Mouse (Mus musculus): ENCODE measurements around the gene Bmpr1b.
"Not testable (repeated sequence)": the region's sequence is repeated elsewhere in the genome, so short reads cannot be mapped to it uniquely, and the experiment has no call there.

Bmpr1b gene

GRCm38 (mm10) chr3:142168863-142169521 is at the start of gene Bmpr1b:
TSS of gene Bmpr1b (minus strand) at chr3:142169425.
- no peak for DNase-seq (ENCODE audit: extremely low spot score, low read depth, low spot score)

- peak; percentile 66 for DNase-seq (ENCODE audit: extremely low spot score, low read depth, low spot score)
Observed at GRCm38 (mm10) chr3:142212821-142213220, 43.6 kb upstream of the Bmpr1b start.

- DNase-seq (ENCODE audit: extremely low spot score, low read depth, low spot score), result peak; percentile 46
Observed at GRCm38 (mm10) chr3:142212186-142212585, 43.0 kb upstream of the Bmpr1b start.

- DNase-seq (ENCODE audit: extremely low spot score, low read depth, low spot score), result no peak
Observed at GRCm38 (mm10) chr3:142209981-142210380, 40.8 kb upstream of the Bmpr1b start.

GRCm38 (mm10) chr3:142209057-142209456 is 39.8 kb upstream of the Bmpr1b start:
- DNase-seq (ENCODE audit: extremely low spot score, low read depth, low spot score), result no peak

- no peak for DNase-seq (ENCODE audit: extremely low spot score, low read depth, low spot score)
Observed at GRCm38 (mm10) chr3:142207488-142207887, 38.3 kb upstream of the Bmpr1b start.

GRCm38 (mm10) chr3:142206316-142206715 is 37.1 kb upstream of the Bmpr1b start:
- DNase-seq (ENCODE audit: extremely low spot score, low read depth, low spot score), result no peak

GRCm38 (mm10) chr3:142196142-142196541 is 26.9 kb upstream of the Bmpr1b start:
- no peak for DNase-seq (ENCODE audit: extremely low spot score, low read depth, low spot score)

GRCm38 (mm10) chr3:142191627-142192026 is 22.4 kb upstream of the Bmpr1b start:
- DNase-seq (ENCODE audit: extremely low spot score, low read depth, low spot score), result not testable (repeated sequence)

GRCm38 (mm10) chr3:142186551-142186950 is 17.3 kb upstream of the Bmpr1b start:
- DNase-seq (ENCODE audit: extremely low spot score, low read depth, low spot score), result no peak

GRCm38 (mm10) chr3:142173996-142174395 is 4.8 kb upstream of the Bmpr1b start:
- DNase-seq (ENCODE audit: extremely low spot score, low read depth, low spot score), result no peak

GRCm38 (mm10) chr3:142168251-142168862 is 868 bp downstream of the Bmpr1b start:
- no peak for DNase-seq (ENCODE audit: extremely low spot score, low read depth, low spot score)

- DNase-seq (ENCODE audit: extremely low spot score, low read depth, low spot score), result no peak
Observed at GRCm38 (mm10) chr3:142164981-142165380, 4.2 kb downstream of the Bmpr1b start.

- DNase-seq (ENCODE audit: extremely low spot score, low read depth, low spot score), result no peak
Observed at GRCm38 (mm10) chr3:142163896-142164295, 5.3 kb downstream of the Bmpr1b start.

GRCm38 (mm10) chr3:142161405-142161804 is 7.8 kb downstream of the Bmpr1b start:
- no peak for DNase-seq (ENCODE audit: extremely low spot score, low read depth, low spot score)

GRCm38 (mm10) chr3:142151980-142152379 is 17.2 kb downstream of the Bmpr1b start:
- DNase-seq (ENCODE audit: extremely low spot score, low read depth, low spot score), result no peak

- no peak for DNase-seq (ENCODE audit: extremely low spot score, low read depth, low spot score)
Observed at GRCm38 (mm10) chr3:142138796-142139195, 30.4 kb downstream of the Bmpr1b start.

GRCm38 (mm10) chr3:142126379-142126778 is 42.8 kb downstream of the Bmpr1b start:
- no peak for DNase-seq (ENCODE audit: extremely low spot score, low read depth, low spot score)

GRCm38 (mm10) chr3:142125556-142125955 is 43.7 kb downstream of the Bmpr1b start:
- DNase-seq (ENCODE audit: extremely low spot score, low read depth, low spot score), result no peak

GRCm38 (mm10) chr3:142124255-142124654 is 45.0 kb downstream of the Bmpr1b start:
- DNase-seq (ENCODE audit: extremely low spot score, low read depth, low spot score), result peak; percentile 54

GRCm38 (mm10) chr3:142122376-142122775 is 46.8 kb downstream of the Bmpr1b start:
- DNase-seq (ENCODE audit: extremely low spot score, low read depth, low spot score), result no peak

- DNase-seq (ENCODE audit: extremely low spot score, low read depth, low spot score), result no peak
Observed at GRCm38 (mm10) chr3:142120795-142121194, 48.4 kb downstream of the Bmpr1b start.
